Mouse (Mus musculus) lung, postnatal 14 days (tissue): ENCODE measurements around the gene Tbx2.

ENCODE experiments used
- DNase-seq: peaks from one replicate; pipeline ENCODE4 v3.0.0; 2021

Tbx2 gene

DNA sequence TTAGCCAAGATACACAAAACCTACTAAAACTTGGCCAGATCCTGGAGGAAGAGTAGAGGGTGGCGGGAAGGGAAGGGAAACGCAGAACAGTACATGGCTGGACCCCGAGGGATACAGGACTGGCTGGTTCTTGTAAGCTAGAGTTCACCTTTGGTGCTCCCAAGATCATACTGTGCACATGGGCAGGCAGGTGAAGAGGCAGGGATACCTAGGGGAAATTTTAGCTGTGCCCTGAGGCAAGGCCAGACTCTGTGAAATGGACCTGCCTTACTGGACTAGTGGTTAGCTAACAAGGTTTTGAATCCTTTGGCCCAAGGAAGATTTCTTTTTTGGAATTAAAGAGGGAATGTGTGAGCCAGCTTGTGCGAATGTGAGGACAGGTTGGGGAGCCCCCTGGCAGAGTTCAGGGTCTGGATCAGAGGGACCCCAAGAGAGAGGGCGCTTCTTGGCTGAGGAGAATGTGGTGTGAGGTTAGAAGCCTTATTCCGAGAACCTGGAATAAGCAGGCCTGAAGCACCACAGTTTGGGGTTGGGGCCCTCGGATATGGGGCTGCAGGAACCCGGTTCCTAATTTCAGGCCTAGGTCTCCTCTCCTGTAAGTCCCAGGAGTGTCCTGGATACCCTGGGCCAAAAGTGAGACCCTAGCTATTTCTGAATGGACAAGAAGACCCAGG lies 56.8 kb downstream of the Tbx2 start:
- DNase-seq = no peak

DNA sequence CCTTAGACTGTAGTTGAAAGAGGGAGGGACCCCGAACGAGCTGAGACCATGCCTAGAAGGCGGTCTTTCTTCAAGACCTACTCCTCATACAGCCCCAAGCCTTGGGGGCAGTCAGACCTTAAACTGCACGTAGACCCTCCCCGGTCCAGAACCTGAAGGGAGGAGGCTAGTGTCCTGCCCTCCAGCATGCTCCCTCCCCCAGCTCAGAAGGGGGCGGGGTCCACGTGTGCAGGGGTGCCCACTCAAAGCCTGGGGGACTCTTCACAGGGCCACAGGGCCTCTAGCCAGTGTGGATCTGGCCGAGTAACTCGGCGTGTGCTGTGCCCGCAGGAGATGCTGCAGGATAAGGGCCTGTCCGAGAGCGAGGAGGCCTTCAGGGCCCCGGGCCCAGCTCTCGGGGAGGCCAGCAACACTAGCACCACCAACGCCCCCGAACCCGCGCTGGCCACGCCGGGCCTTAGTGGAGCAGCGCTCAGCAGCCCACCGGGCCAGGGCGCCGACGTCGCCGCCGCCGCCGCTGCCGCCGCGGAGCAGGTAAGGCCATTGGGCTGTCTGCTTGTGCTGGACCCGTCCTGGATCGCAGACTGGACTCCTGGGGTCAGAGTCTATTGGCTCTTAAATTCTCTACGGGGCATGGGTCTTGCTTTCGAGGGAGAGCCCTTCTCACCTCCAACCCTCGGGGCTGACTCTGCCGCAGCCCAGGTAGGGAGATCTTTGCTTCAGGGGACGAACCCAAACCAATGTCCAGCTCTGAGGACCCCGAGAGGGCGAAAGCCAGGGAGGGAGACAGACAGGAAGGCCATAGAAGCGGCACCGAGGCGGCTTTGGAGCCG lies 57.6 kb downstream of the Tbx2 start:
- DNase-seq = no peak

DNA sequence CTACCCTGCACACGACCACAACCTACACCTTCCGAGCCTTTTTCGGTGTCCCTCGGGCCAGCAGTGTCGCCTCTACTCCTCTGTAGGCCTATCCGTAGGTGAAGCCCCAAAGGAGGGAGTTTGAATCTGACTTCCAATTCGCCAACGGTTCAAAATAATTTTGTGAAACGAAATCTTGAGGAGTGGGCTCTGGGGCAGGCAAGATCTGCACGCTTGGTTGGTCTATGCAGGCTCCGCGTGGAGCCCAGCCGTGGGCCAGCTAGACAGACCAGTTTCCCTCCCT lies 58.2 kb downstream of the Tbx2 start:
- no peak for DNase-seq

DNA sequence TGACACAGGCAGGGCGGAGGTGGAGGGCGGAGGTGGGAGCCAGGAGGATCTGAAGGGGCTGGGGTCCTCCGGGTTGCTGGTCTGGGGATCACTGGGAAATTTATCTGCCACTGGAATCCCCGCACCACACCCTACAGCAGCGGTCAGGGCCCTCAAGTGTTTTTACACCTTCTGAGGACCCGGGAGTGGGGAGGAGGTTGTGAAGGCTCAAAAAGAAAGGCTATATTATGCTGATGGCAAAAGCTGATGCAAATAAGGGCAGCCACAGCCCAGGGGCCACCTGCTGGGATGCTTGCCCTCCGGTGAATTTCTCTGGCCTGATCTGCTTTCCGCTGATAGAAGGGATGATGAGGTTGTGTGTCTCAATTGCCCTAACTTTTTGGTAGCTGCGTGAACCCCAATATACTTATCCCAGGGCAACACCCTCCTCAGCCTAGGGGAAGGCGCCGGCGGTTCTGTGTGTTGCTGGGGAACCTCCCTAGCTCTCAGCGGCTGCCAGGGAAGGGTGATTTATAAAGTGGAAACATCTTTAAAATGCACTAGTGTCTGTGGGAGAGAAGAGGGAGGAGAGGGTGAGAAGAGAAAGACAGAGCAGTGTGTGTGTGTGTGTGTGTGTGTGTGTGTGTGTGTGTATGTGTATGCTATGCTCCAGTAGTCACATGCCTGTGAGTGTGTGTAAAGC lies 58.8 kb downstream of the Tbx2 start:
- DNase-seq = peak; percentile 37
